Mouse (Mus musculus) splenic B cell, adult 2 months (primary cell): ENCODE results near the gene B4galt2.

Source experiments
- DNase-seq: peaks from one replicate; pipeline ENCODE4 v3.0.0-alpha.2; 2011; ENCODE audit warnings: low read depth, low spot score
- H3K27me3 ChIP-seq: 2 replicates; pipeline ENCODE4 v1.6.1; 2012; ENCODE audit warnings: mild to moderate bottlenecking, low read length, moderate library complexity, mixed read lengths; ENCODE audit not compliant: control insufficient read depth, poor library complexity, insufficient read depth, severe bottlenecking
- H3K36me3 ChIP-seq: 2 replicates; pipeline ENCODE4 v1.6.1; 2012; ENCODE audit warnings: mild to moderate bottlenecking, low read length, moderate library complexity, mixed read lengths; ENCODE audit not compliant: control insufficient read depth, poor library complexity, insufficient read depth, severe bottlenecking

Gene B4galt2

DNA sequence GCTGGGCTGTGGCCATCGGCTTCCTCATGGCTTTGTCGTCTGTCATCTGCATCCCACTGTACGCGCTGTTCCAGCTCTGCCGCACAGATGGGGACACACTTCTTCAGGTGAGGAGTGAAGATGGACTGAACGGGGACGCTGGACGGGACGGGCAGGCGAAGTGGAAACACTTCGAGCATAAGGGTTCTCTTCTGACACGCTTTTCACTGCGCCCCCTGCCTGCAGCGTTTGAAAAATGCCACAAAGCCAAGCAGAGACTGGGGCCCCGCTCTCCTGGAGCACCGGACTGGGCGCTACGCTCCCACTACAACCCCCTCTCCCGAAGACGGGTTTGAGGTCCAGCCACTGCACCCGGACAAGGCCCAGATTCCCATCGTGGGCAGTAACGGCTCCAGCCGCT lies 15.5 kb downstream of the B4galt2 start:
- no peaks in the 10 kb centered on the region for H3K27me3 ChIP-seq
- DNase-seq, result peak; percentile 67

DNA sequence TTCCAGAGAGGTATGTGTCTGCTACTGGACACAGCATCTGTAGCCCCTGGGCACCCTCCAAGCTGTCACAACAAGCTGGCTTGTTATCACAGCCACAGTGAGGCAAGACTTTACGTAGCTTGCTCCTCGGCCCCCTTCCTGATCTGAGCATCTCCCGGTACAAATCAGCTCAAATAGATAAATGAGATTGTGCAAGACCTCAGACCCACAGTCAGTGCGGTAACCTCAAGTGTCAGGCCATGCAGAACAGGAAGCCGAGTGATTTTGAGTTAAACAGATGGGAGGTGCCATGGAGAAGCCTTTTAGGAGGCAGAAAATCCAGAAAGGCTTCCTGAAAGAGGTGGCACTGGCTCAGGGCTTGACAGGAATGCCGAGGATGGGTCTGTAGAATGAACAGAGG lies 16.3 kb downstream of the B4galt2 start:
- H3K36me3 ChIP-seq, result no peaks in the 10 kb centered on the region
- DNase-seq, result no peak

More for the DNA sequence above, 15.5 kb downstream of the B4galt2 start:
- H3K36me3 ChIP-seq, result no peaks in the 10 kb centered on the region

GRCm38 (mm10) chr4:117866083-117866482 lies 17.2 kb downstream of the B4galt2 start:
- Histone ChIP-seq H3K27me3 (no peaks in the 10 kb centered on the region), H3K36me3 (no peaks in the 10 kb centered on the region)
- peak; percentile 45 for DNase-seq

More for the DNA sequence above, 16.3 kb downstream of the B4galt2 start:
- H3K27me3 ChIP-seq, result no peaks in the 10 kb centered on the region

DNA sequence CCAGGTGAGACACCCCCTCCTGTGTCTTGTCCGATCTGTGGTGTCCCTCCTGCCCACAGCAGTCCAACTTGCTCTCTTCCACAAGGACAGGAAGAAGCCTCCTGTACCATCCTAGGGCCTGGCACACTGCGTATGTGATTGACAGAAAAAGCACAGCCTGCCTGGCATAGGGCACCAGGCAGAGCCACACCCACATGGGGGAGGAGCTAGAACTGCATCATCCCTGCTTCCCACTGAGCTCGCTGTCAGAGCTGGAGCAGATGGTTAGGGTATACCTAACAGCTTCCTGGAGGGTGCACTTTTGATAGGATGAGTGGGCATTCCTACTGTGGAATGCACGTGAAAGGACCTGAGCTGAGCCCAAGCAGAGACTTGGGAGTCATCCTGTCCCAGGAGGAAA lies 20.5 kb downstream of the B4galt2 start:
- DNase-seq, result no peak
- no peaks in the 10 kb centered on the region for H3K27me3 ChIP-seq

GRCm38 (mm10) chr4:117860570-117860969 lies 22.7 kb downstream of the B4galt2 start:
- DNase-seq, result no peak
- Histone ChIP-seq H3K36me3 (no peaks in the 10 kb centered on the region), H3K27me3 (no peaks in the 10 kb centered on the region)

More for the DNA sequence above, 20.5 kb downstream of the B4galt2 start:
- no peaks in the 10 kb centered on the region for H3K36me3 ChIP-seq

DNA sequence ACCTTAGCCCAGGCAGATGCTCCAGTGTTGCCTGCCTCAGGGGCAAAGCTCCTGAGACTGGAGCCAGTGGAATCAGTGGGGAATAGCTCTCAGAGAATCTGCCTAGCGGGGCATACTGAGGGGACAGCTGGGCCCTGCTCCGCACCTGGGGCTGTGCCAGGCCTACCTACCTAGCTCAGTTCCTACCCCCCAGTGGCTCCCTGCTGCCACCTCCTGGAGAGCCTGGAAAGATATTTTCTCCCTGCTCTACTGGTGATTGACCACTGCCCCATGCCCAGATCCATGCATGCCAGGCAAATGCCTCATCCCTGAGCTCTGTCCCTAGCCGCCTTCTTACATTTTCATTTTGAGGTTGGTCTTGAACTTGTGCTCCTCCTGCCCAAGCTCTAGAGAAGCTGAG lies 24.5 kb downstream of the B4galt2 start:
- DNase-seq, result peak; percentile 42
- no peaks in the 10 kb centered on the region for H3K27me3 ChIP-seq
- no peaks in the 10 kb centered on the region for H3K36me3 ChIP-seq

- no peaks in the 10 kb centered on the region for H3K36me3 ChIP-seq
- no peaks in the 10 kb centered on the region for H3K27me3 ChIP-seq
- no peak for DNase-seq
These were observed 28.1 kb downstream of the B4galt2 start for GRCm38 (mm10) chr4:117855146-117855545.

DNA sequence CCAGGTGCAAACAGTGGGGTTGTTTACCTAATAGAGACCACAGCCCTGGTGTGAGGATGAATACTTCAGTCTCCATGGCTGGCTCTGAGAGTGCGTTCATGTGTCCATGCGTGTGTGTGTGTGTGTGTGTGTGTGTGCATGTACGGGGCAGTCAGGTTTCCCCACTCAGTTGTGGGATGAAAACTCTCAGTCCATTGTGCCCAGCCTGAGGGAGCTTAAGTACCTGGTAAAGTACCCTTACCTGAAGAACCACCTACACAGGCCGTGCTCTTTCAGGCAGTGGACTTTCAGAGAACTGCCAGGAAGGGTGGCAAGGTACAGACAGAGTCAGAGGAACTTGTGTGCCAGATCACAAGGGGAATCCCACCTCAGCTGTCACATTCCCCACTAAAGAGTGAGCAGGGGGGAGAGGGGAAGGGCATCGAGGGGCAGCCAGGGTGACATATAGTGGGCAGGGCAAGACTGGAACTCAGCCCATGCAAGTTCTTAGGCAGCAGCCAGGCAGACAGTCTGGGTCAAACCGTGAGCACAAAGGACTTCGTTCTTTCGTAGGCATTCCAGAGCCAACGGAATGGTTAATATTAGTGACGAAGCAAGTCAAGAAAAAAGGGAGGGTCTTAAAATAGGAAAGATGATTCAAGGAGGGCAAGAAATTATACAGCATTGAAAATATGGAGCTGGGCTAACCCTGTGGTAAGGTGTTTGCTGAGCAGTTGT lies 31.0 kb downstream of the B4galt2 start:
- DNase-seq, result no peak
- H3K36me3 ChIP-seq, result no peaks in the 10 kb centered on the region
- H3K27me3 ChIP-seq, result no peaks in the 10 kb centered on the region

DNA sequence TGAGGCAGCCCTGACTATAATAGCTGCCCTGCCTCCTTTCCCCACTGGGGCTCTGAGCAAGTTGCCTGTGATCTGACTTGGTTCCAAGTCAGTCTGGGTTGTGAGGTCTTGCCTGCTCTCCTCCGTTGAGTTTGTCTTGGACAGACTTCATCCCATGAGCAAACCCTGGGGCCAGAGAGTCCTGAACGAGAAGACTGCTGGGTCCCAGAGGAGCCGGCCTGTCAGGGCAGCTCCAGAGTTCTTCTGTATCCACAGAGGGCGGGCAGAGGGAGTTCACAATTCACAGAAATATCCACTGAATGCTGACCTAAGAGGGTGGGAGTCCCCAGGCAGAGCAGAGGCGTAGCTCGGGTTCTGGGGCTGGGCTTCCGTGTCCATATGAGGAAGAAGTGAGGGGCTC lies 32.4 kb downstream of the B4galt2 start:
- no peak for DNase-seq
- Histone ChIP-seq H3K36me3 (no peaks in the 10 kb centered on the region), H3K27me3 (no peaks in the 10 kb centered on the region)

DNA sequence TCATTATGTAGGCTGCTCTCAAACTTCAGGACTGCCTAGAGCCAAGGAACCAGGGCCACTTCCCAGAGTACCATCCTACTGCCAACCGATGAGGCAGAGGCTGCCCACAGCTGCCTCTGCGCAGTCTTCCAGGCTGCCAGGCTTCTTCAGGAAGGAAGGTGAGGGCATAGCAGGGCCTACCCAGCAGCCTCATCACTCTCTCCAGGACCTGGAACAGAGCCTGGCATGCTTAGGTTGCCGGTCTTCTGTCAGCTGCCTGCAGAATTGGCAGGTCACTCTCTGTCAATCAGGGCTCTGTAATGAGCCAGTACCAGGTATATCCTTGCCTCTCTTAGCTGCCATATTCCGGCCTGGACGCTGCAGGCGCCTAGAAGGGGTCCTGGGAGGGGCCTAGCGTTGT lies 33.1 kb downstream of the B4galt2 start:
- DNase-seq, result no peak
- H3K36me3 ChIP-seq, result no peaks in the 10 kb centered on the region
- no peaks in the 10 kb centered on the region for H3K27me3 ChIP-seq

- H3K27me3 ChIP-seq, result no peaks in the 10 kb centered on the region
- DNase-seq, result no peak
- no peaks in the 10 kb centered on the region for H3K36me3 ChIP-seq
These were observed 33.8 kb downstream of the B4galt2 start for GRCm38 (mm10) chr4:117849506-117849905.

- no peaks in the 10 kb centered on the region for H3K36me3 ChIP-seq
- DNase-seq, result no peak
- H3K27me3 ChIP-seq, result no peaks in the 10 kb centered on the region
These were observed 34.2 kb downstream of the B4galt2 start for GRCm38 (mm10) chr4:117849063-117849462.

GRCm38 (mm10) chr4:117847011-117847410 lies 36.3 kb downstream of the B4galt2 start:
- no peaks in the 10 kb centered on the region for H3K27me3 ChIP-seq
- no peak for DNase-seq

DNA sequence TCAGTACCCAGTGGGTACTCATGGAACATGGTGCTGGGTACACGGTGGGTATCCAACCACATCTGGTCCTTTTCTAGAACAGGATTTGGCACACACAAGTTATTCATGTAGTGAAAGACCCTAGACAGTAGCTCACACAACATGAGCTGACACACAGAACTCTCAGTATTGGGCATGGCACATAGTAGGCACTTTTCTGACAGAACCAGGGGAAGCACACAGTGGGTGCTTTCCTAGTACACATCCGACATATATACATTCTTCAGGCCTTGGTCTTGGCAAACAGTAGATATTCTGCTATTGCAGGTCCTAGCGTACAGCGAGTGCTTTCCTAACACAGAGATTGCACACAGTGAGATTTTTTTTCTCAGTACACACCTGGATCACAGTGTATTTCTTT lies 37.0 kb downstream of the B4galt2 start:
- DNase-seq, result no peak
- H3K27me3 ChIP-seq, result no peaks in the 10 kb centered on the region
- H3K36me3 ChIP-seq, result no peaks in the 10 kb centered on the region

More at GRCm38 (mm10) chr4:117847011-117847410, 36.3 kb downstream of the B4galt2 start:
- H3K36me3 ChIP-seq, result no peaks in the 10 kb centered on the region

DNA sequence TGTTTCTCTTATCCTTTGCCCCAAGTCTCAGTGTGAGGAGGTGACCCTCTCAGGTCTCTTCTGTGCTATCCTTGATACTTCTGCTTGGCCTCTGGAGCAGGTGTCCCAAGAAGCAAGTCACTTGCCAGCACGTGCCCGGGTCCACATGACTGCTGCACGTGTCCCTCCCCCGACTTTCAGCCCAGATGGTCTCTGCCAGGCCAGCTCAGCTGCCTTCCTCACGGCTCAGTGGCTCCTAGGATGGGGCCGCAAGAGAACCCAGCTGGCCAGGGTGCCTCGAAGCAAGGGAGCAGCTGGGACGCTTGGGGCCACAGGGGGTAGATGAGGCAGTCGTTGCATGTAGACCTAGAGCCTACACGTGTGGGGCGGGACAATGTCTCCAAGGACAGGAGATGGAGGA lies 38.0 kb downstream of the B4galt2 start:
- DNase-seq, result no peak
- no peaks in the 10 kb centered on the region for H3K36me3 ChIP-seq
- H3K27me3 ChIP-seq, result no peaks in the 10 kb centered on the region

- DNase-seq, result no peak
- Histone ChIP-seq H3K36me3 (no peaks in the 10 kb centered on the region), H3K27me3 (no peaks in the 10 kb centered on the region)
These were observed 38.8 kb downstream of the B4galt2 start for GRCm38 (mm10) chr4:117844467-117844866.
